Mouse (Mus musculus) embryo, embryonic 10.5 days (tissue): ENCODE data around the gene Gm7534.
A peak's percentile ranks its signal among the peaks of the same experiment; 100 is the strongest.

Experiments used
- DNase-seq: peaks from one replicate; pipeline ENCODE4 v3.0.0-alpha.2; 2015; ENCODE audit warnings: low spot score

Gene Gm7534

DNA sequence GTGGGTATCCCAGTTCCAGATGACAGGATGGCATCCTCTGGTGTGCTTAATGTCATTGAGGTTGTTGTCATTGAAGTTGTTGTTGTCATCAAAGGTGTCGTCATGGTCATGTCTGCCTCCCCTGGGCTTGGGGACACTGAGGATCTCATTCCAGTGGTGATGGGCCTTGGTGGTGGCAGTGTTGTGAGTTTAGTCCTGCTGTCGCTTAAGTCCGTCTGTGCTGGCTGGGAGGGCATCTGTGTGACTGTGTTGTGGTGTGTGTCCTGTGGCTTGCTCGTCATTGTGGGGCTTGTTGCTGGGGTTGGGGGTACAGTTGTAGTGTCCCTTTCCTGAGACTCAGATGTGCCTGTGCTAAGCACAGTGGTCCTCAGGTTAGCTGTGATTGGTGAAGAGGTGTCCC lies at the start of gene Gm7534:
Gm7534 (minus strand) TSS at position 101 of the 400 bp plus-strand sequence.
- no peak for DNase-seq

DNA sequence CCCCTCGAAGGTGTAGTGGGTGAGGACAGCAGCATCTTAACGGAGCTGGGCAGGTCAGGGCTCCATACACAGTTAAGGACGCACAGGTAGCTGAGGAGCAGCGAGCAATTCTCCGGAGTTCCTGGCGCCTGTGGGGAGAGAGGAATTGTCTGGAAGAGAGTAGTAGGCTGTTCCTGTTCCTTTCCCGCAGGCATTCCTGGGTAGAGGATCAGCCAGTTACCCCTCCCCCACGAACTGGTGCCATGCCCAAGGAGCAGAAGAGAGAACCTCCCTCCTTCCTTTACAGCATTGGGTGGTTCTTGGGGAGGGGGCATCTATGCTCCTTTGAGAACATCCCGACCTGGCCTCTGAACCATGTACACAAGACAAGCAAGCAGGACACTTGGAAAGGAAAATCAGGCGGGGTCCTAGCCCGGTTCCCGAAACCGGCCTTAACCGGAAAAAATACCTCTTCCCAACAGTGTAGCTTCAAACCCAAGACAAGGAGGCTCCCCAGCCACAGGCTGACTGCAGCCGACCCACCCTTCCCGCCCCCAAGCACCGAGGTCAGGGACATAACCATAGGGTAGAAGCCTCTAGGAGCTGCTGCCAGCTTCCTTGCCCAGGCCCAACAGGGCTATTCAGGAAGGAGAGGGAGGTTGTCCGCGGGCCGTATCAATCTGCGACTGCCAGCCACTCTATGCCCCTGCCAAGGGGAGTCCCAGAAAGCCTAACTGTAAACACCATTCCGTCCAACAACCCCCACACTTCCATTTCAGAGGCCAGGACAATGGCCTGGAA lies 49.5 kb upstream of the Gm7534 start:
- peak; percentile 54 for DNase-seq

DNA sequence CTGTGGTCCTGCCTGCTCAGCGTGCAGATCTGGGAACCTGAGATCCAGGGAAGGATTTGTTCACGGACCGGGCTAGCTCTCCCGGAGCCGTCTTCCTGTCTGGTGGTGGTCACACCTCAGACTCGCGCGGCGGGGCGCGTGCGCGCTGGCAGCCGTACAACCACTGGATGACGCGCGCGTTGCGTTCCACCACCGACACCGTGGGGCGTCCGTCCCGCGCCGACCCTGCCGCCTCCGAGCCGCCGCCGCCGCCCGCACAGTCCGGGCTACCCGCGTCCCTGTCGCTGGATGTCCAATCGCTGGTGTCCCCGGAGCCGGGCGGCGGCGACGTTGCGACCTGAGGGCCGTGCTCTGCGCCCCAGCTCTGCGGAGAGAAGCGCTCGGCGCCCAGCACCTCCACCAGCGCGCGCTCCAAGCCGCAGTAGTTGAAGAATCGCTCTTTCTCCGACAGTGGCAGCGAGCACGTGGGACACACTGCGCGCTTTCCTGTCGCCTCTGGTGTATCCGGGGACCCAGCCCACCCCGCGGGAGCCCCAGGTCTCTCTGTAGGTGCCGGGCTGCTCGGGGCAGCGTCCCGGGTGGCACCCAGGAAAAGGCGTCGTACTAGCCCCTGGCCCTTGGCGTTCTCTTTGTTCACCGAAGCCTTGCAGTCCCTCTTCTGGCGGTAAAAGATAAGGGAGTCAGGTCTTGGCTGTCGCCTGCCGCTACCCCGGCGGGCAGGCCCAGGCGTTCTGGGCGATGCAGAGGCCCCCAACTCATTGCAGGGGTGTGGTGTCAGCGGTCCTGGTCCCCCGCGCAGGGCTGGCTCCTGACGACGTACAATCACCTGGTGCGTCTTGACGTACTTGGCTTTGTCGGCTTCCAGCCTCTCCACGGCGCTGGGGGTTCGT lies 48.7 kb upstream of the Gm7534 start:
- DNase-seq: peak; percentile 54

DNA sequence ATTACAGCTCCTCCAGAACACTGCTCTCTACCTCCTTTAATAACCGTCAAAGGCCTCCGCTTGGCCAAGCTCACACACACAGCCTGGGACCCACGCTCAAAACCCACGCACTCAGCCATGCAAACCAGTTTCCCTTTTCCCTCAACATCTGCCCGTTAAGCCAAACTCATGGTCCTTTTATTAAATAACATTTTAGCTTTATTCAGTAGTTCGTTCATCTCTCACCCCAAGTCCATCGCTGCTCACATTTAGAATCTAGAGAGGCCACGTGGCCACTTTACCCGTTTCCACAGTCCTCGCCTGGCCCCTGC lies 48.1 kb upstream of the Gm7534 start:
- peak; percentile 50 for DNase-seq

DNA sequence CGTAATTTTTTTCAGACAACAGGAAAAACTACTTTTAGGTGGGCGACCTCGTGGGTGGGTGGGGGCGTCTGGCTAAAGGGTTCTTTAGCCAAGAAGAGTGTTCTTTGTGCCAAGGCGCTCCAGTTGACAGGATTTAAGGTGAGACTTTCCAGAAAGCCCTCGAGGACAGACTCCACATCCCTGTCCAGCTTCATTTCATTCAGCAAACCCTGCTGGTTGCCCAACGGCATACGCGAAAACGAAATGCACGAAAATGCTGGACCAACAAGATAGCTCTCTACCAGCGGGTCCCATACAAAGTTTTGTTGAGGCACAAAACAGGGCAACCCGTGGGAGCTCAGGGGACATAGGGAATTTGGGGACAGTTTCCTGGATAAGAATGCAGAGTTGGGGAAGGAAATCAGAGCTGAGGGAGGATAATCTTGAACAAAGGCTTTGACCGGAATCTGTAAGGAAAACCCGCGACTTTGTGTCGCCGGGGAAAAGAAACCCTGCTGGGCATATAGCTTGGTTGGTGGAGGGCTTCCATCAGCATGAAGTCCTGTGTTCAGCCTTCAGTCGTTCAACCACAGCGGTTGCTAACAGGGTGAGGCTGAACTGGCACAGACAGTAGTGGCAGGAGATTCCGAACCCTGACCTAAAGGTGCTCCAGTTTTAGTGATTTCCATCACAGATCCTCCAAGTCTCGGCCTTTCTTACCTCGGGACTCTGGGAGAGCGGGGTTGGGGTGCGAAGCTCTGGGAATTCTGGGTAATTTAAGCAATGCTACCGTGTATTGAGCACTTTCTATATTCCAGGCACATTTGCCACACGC lies 47.5 kb upstream of the Gm7534 start:
- peak; percentile 65 for DNase-seq

DNA sequence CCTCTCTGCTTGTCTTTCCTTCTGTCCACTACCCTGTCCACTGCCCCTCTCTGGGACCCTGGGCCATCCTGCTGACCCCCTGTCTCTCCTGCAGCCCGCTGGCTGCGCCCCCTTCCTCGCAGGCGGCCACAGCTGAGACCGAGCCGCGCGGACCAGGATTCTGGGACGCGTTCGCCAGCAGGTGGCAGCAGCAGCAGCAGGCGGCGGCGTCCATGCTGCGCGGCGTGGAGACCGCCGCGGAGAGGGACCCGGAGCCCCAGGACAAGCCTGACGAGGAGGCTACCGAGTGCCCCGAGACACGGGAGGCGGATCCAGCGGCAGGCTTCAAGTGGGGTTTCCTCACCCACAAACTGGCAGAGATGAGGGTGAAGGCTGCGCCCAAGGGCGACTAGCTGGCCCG lies 46.8 kb upstream of the Gm7534 start:
- DNase-seq: peak; percentile 79

DNA sequence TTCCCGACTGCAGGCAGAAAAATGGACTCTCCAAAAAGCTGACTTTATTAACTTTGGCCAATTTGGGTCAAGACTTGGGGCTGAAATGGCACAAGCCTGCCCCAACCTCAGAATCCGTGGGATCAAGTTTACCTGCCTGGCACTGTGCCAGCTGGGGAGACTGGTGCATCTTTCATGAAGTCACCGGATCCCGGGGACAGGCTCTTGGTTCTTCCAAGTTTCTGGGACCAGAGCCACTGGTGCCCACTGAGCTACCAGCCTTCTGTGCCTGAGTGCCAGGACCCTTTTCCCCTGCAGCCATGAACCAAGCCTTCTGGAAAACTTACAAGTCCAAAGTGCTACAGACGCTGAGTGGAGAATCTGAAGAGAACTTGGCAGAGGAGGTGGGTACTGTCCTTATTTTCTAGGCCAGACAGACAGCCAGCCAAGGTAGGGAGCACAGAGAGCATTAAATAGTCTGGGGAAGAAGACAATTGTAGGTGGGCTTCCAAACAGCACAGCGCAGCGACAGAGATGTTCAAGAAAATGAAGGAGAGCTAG lies 44.0 kb upstream of the Gm7534 start, which contains the start of gene Gm30191:
Gm30191 (plus strand) TSS at position 217 of the 540 bp plus-strand sequence.
- no peak for DNase-seq

DNA sequence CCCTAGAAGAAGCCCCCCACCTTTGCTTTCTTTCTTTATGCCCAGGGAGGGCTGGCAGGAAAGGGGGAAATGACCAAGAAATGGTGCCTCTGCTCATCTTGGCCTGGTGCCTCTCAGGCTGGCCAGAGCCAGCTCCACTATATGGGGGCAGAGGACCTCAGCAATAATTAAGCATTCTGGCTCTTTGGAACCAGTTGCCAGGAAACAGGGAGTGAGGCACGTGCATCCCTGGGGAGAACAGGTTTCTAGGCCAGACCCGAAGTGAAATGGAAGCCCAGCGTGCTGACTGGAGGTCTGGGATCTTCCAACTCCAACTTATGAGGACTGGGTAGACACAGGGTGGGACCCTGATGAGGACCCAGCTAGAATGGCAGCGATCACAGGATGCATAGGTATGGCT lies 43.5 kb upstream of the Gm7534 start:
- no peak for DNase-seq

DNA sequence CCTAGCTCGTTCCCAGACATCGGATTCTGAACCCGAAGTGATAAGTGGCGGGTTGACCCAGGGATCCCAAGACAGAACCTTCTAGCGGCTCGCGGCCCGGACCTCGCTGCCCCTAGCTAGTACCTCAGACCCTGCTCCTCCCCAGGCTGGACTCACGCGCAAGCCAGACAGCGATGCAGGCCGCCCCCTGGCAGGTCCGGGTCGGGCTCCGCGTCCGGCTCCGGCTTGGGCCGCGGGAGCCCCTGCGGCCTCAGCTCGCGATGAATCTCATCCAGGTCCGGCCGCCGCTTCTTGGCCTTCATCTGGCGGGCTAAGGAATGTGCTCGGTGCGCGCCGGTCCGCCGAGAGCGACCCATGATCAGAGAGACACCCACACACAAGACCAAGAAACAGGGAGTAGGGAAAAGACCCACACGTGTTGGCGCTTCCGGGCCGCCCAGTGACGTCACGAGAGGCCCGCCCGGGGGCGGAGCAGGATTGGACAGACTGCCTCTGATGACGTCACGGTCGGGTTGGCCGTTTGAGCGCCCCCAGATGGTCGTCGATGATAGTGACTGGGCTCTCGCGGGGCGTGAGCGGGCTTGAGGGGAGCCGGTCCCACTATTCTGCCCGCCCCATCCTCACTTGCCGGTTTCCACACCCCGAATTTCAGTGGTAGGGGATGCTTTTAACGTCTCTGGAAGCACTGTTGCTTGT lies 42.5 kb upstream of the Gm7534 start, which contains the start of gene Zfp593:
Zfp593 (minus strand) TSS at position 445 of the 696 bp plus-strand sequence.
- peak; percentile 96 for DNase-seq

DNA sequence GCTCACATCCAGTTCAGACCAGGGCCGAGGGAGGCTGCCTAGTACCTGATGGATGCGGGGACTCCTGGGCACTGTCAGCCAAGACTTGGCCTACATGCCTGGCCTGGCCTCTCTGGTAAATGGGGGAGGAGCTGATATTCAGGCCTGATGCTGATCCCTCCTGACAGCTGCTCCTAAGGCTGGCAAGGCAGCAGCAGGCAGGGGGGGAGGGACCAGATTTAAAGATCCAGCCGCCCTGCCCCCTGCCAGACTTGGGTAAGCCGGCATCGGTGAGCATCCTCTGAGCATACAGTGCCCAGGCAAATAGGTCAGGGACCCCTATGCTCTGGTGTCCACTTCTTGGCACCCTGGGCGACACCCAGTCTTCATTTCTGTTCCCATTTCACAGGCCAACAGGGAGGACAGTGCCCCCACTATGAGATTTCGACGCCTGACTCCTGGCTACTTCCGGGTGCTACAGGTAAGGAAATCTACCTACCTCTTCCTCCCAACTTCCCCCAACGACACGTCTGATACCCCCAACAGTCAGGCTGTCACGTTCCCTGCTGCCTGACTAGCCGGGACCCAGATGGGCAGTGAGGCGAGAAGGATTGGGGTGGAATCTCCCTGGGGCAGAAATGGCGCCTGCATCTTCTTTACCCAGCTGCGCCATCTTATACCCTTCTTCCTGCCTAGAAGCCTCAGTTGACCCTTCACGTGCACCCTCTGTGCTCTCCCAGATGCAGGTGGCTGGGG lies 40.9 kb upstream of the Gm7534 start, which contains the start of gene E130218I03Rik:
E130218I03Rik (plus strand) TSS at position 147 of the 735 bp plus-strand sequence.
- no peak for DNase-seq

DNA sequence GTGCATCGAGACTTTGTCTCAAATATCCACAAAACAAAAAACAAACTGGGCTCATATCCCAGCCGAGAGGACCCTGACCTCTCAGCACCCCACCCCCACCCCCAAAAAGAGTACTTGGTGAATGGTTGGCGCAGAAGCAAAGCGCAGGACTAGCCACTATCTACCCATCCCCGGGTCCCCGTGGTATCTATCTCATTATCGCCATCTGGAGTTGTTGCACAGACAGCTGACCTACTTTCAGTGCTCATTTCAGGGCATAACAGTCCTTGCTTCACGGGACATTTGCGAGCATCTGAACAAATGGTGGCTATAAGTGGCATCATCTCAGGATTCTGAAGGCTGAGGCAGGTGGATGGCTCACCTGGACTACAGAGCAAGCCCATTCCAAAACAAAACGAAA lies 35.9 kb upstream of the Gm7534 start:
- DNase-seq: peak; percentile 13

DNA sequence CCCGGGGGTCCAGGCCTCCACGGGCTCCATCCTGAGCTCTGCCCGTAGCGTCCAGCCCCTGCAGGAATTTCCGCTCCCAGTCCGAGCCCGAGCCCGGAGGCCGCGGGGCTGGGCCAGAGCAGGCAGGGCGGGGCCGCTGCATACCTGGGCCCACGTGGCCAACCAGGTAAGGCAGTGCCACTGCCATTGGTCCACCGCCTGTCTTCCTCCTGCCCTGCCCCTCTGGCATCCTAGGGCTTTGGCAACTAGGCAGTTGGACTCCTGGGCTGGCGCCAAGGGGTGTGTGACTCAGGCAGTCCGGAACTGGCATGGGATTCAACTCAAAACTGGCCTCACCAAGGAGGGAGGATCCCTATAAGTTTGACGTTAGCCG lies 35.5 kb upstream of the Gm7534 start, which contains the start of gene Cnksr1:
Cnksr1 (minus strand) TSS at position 121 of the 373 bp plus-strand sequence.
- peak; percentile 21 for DNase-seq

DNA sequence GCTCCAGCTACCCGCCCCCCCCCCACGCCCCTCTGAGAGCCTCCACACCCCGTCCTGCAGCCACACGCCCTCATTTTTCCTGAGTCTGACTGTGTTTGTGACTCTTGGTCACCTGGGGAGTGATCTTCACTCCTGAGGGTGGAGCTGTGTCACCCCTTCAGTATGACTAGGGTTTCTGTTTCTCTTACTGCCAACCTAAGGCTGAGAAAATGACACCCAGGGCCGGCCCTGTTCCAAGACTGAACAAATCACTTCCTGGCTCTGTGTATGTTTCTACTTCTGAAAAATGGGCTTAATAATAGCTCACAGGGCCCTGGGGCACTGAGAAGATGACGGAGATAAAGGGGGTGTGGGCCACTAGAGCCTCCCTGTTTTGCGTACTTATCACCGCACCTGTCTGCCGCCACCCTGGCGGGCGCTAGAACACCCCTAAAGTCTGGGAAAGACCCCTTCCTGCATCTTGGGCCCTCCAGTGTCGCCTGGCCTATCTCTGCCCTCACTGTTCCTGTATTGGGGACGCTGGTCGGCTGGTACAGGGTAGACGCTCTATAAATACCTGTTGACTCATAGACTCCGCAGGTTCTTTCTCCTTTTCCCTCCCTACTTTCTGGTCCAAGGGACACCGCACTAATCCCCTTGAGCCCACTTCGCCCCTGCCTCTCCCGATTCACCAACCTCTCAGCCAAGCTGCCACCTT lies 34.9 kb upstream of the Gm7534 start:
- no peak for DNase-seq

DNA sequence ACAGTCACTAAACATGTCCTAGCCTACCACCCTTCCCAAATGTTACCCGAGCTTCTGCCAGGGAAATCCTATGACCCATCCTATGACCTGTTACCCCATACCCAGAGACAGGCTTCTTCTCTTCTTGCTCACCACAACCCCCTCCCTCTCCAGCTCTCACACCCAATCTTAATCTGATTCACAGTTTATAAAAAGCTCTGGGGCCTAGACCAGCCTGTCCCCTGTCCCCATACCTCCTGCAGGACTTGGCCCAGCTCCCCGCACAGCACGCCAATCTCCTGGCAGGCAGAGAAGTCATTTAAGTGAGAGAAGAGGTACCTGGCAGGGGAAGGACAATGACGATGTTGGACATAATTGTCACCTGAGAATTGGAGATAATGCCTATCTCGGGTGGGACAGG lies 32.1 kb upstream of the Gm7534 start:
- no peak for DNase-seq

DNA sequence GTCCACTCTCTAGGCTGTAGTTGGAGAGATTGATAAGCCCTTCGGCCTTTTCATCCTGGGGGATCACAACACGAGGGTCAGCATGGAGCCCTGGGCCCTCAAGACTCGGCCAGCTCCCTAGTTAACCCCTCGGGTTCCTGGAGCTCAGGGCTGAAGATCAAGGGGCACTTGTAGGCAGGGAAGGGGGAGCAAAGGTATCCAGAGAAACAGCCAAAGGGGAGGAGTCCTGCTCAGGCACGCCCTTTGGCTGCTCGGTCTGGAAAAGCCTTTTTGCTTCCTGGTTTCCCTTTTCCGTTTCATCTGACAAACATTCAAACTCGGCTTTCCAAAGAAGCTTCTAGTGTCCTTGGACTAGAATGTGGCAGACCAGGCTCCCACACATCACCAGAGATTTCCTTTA lies 27.6 kb upstream of the Gm7534 start:
- DNase-seq: no peak

DNA sequence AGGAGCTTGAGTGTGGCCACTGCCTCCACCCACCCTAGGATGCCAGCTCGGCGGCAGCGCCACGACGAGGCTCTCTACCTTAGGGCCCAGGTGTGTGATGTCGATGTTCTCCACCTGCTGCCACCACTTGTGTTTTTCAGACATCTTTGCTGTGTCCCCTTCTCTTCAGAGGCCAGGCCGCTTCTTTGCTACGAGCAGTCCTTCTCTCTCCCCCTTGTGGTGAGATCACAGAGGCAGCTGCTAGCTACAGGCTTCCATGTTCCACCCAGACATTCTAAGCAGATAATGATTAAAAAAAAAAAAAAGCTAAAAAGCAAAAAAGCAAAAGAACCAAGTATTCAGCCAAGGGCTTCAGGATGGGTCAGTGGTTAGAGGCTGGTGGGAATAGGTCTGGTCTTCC lies 24.4 kb upstream of the Gm7534 start, which contains the start of gene Catsper4:
Catsper4 (minus strand) TSS at position 190 of the 400 bp plus-strand sequence.
- DNase-seq: no peak

DNA sequence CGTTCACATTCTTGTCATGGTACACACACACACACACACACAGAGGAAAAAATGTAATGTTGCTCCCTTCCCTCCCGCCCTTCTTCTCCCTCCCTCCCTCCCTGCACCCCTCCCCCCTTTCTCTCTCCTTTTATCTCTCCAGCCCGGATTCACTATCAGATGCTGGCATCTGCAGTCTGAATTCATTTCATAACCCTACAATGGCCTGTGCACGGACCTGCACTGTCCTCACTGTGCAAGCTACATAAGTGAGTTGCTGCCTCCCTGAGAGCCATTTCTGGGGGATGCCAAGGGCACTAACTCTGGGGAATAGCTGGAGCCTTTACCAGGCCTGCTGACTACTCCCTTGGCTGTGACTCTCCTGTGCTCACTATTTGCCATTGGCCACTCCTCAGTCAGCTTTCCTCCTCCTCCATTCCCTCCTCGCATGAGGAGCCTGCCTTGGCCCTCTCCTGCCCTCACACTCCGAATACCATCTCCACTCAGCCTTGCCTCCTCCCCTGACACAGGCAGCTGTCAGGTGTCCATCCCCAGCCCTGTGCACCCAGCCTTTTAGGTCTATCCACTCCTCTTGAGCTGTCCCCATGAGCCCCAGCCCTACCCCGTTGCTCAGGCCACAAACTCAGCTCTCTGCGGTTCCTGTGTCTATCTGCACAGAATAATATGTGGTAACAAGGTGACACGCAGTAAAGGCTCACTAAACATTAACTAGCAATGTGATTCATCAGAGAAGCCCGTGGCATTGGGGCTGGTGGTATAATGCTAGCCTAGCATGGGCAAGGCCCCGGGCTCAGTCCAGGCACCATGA lies 20.2 kb upstream of the Gm7534 start:
- DNase-seq: no peak

DNA sequence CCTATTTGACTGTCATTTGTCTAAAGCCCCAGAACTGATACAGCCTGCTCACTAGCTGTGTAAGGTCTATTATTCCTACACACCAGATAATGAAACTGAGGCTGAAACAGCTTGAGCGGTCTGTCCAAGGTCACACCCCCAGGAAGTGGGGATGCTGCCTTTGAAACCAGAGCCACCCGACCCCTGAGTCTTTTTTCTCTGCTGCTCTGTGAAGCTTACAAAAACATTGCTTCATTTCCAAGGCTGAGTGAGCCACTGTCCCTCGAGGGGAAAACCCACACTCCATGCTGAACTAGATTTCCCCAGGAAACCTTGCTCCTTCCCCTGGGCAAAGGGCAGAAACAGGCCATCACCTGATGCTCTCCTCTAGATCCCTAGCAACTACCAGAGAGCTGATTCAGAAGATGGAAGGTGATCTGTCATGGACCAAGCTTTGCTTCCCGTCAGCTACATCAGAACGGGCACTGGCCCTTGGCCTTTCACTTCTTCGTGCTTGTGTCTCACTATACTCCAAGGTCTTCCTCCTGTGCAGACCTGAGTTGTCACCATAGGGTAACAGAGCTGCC lies 3.8 kb upstream of the Gm7534 start:
- DNase-seq: peak; percentile 13
